Mouse (Mus musculus) kidney, embryonic 14.5 days (tissue): ENCODE measurements around the gene Dhrs7c. TPM values are rescaled to one million over a fixed set of nuclear protein-coding genes. Genes with fewer than 3 reads are reported as not detected.
A peak's percentile ranks its signal among the peaks of the same experiment; 100 is the strongest.

Experiments used
- ATAC-seq: fragments of 200-750 bp; cut with Nextera tagmentation; 2 replicates; pipeline ENCODE4 v1.8.0; 2017; ENCODE audit warnings: moderate number of reproducible peaks, mild to moderate bottlenecking, moderate TSS enrichment, moderate library complexity; ENCODE audit not compliant: low FRiP score, low TSS enrichment
- H3K27ac ChIP-seq: fragments of 300-500 bp; sonication (generic); 2 replicates; pipeline ENCODE4 v1.5.1; 2014; ENCODE audit warnings: low read depth, mild to moderate bottlenecking, low read length, moderate library complexity, mixed read lengths
- H3K27me3 ChIP-seq: fragments of 300-500 bp; sonication (generic); 2 replicates; pipeline ENCODE4 v1.6.1; 2014; ENCODE audit warnings: mild to moderate bottlenecking, low read length; ENCODE audit not compliant: control insufficient read depth, insufficient read depth
- H3K36me3 ChIP-seq: fragments of 300-500 bp; sonication (generic); 2 replicates; pipeline ENCODE4 v1.6.1; 2014; ENCODE audit warnings: low read length, mixed read lengths; ENCODE audit not compliant: control insufficient read depth, insufficient read depth
- H3K4me1 ChIP-seq: fragments of 300-500 bp; sonication (generic); 2 replicates; pipeline ENCODE4 v1.6.1; 2014; ENCODE audit warnings: low read length, mixed read lengths; ENCODE audit not compliant: control insufficient read depth, insufficient read depth
- H3K4me2 ChIP-seq: fragments of 300-500 bp; sonication (generic); replicated peaks from 2 replicates; pipeline ENCODE4 v1.6.1; 2014; ENCODE audit warnings: low read depth, mild to moderate bottlenecking, low read length
- H3K4me3 ChIP-seq: fragments of 300-500 bp; sonication (generic); 2 replicates; pipeline ENCODE4 v1.5.1; 2014; ENCODE audit warnings: mild to moderate bottlenecking, low read length
- H3K9ac ChIP-seq: fragments of 300-500 bp; sonication (generic); 2 replicates; pipeline ENCODE4 v1.6.1; 2014; ENCODE audit warnings: low read depth, mild to moderate bottlenecking, low read length, moderate library complexity
- H3K9me3 ChIP-seq: fragments of 300-500 bp; sonication (generic); 2 replicates; pipeline ENCODE4 v1.6.1; 2016; ENCODE audit warnings: low read length; ENCODE audit not compliant: control insufficient read depth
- WGBS: fragments of 180-500 bp; shearing (Covaris S2); extraction: QIAGEN DNeasy Blood & Tissue Kit; methylation state at CpG from one replicate; pipeline ENCODE4 v1.1.7; 2014; 5-methylcytosine and 5-hydroxymethylcytosine counted together
- polyA plus RNA-seq: library from polyadenylated mRNA; unstranded; fragments of >200 nt; fragmentation: Nextera tagmentation; extraction: Ambion mirVana; gene quantifications from 2 replicates; pipeline ENCODE4 v1.2.1, GENCODE M21; 2014

Dhrs7c gene
- polyA plus RNA-seq, 1 experiment from 2014 or later: not detected

DNA sequence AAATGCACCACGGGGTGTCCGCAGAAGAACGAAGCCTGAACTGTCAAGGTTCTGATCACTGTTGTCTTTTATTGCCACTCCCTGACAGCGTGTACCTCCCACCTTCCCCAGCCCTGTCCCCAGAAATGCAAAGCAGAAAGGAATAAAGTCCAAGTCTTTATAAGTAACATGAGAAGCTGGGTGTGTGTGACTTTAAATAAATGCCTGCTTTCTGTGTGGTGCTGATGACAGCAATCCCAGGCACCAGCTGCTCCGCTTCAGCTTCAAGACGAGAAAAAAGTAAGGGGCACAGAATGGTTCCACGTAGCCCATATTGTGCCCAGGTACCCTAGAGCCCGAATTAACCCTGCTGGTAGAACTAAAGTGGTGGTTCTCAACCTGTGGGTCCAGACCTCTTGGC lies 3.2 kb downstream of the Dhrs7c start:
- no peak overlapping the region for H3K9ac ChIP-seq
- no peak overlapping the region for H3K4me2 ChIP-seq
- no peaks in the 10 kb centered on the region for H3K27me3 ChIP-seq
- H3K36me3 ChIP-seq: no peaks in the 10 kb centered on the region
- H3K27ac ChIP-seq: no peak overlapping the region
- no peak for ATAC-seq
- 38% methylated on average over 8 of the region's 8 CpGs for WGBS
- no peaks in the 10 kb centered on the region for H3K9me3 ChIP-seq
- H3K4me3 ChIP-seq: no peak overlapping the region
- no peaks in the 10 kb centered on the region for H3K4me1 ChIP-seq

DNA sequence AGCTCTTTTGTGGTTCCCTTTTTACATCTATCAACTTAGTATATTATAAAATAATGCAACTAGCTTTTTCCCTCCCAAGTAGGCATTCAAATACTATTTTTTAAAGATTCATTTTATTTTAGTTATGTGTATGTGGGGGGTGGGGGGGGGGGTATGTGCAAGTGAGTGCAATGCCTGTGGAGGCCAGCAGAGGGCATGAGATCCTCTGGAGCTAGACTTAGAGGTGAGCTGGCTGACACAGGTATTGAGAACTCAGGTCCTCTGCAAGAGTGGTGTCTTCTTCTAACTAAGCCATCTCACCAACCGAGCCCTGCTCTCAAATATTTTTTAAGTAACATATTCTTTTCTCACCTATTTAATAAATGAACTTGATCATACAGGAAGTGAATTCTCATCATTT lies 7.6 kb downstream of the Dhrs7c start:
- Histone ChIP-seq H3K9me3 (no peaks in the 10 kb centered on the region), H3K27me3 (no peaks in the 10 kb centered on the region), H3K27ac (no peak overlapping the region), H3K4me1 (no peaks in the 10 kb centered on the region), H3K4me3 (no peak overlapping the region), H3K9ac (no peak overlapping the region), H3K4me2 (no peak overlapping the region), H3K36me3 (no peaks in the 10 kb centered on the region)
- 90% methylated on average over 1 of the region's 1 CpGs for WGBS
- ATAC-seq: no peak

GRCm38 (mm10) chr11:67806832-67807597 lies 9.0 kb downstream of the Dhrs7c start:
- 81% methylated on average over 11 of the region's 11 CpGs for WGBS
- Histone ChIP-seq H3K4me1 (no peaks in the 10 kb centered on the region), H3K36me3 (no peaks in the 10 kb centered on the region), H3K9me3 (no peaks in the 10 kb centered on the region), H3K27ac (no peak overlapping the region), H3K9ac (no peak overlapping the region), H3K4me2 (no peak overlapping the region), H3K4me3 (no peak overlapping the region), H3K27me3 (no peaks in the 10 kb centered on the region)
- ATAC-seq: no peak

- H3K9me3 ChIP-seq: no peaks in the 10 kb centered on the region
- H3K4me3 ChIP-seq: no peak overlapping the region
- ATAC-seq: no peak
- H3K9ac ChIP-seq: no peak overlapping the region
- H3K4me2 ChIP-seq: no peak overlapping the region
- H3K36me3 ChIP-seq: no peaks in the 10 kb centered on the region
- H3K27me3 ChIP-seq: no peaks in the 10 kb centered on the region
- H3K4me1 ChIP-seq: no peaks in the 10 kb centered on the region
- no peak overlapping the region for H3K27ac ChIP-seq
- 85% methylated on average over 5 of the region's 5 CpGs for WGBS
These were observed 10.1 kb downstream of the Dhrs7c start for GRCm38 (mm10) chr11:67808051-67808450.

DNA sequence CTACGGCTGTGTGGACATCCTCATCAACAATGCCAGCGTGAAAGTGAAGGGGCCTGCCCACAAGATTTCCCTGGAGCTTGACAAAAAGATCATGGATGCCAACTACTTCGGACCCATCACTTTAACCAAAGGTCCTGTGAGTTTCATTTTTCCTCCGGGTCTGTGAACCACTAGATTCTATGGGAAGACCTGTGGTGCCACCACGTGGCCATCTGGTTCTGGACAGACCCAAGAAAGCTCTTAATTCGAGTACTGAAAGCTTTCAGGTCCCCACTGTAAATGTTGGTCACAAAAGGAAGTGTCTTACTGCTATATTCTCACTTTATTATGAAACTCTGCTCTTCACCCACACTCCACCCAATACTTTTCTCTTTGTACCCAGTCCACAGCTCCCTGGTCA lies 13.5 kb downstream of the Dhrs7c start:
- Histone ChIP-seq H3K4me1 (no peaks in the 10 kb centered on the region), H3K36me3 (no peaks in the 10 kb centered on the region), H3K27me3 (no peaks in the 10 kb centered on the region), H3K4me3 (no peak overlapping the region), H3K27ac (no peak overlapping the region), H3K9ac (no peak overlapping the region), H3K9me3 (no peaks in the 10 kb centered on the region), H3K4me2 (no peak overlapping the region)
- ATAC-seq: no peak
- WGBS: 79% methylated on average over 6 of the region's 6 CpGs

DNA sequence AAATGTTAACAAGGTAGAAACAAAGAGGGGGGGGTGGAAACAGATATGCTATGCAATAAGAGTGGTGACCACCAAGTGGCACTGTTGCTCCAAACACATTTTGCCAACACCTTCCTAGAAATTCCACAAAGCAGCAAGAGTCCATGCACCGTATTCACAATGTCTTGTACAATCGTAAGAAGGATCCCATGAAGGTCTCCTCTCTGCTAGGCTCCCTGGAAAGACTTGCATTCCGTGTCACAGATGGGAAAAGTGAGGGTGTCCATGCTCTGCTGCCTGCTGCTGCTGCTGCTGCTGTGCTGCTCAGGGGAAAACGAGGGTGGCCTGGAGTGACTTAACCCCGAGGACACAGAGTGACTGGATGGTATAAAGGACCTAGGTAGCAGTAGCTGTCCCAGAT lies 21.6 kb downstream of the Dhrs7c start:
- no peak overlapping the region for H3K9ac ChIP-seq
- WGBS: 15% methylated on average over 5 of the region's 5 CpGs
- H3K4me2 ChIP-seq: peak overlapping the region; percentile 24; the same call in 1 of the 2 replicates
- H3K36me3 ChIP-seq: no peaks in the 10 kb centered on the region
- H3K27ac ChIP-seq: no peak overlapping the region
- no peak overlapping the region for H3K4me3 ChIP-seq
- no peak for ATAC-seq
- H3K27me3 ChIP-seq: no peaks in the 10 kb centered on the region
- H3K9me3 ChIP-seq: no peaks in the 10 kb centered on the region
- H3K4me1 ChIP-seq: no peaks in the 10 kb centered on the region

GRCm38 (mm10) chr11:67820221-67820620 lies 22.2 kb downstream of the Dhrs7c start:
- 15% methylated on average over 4 of the region's 4 CpGs for WGBS
- H3K4me1 ChIP-seq: no peaks in the 10 kb centered on the region
- H3K27ac ChIP-seq: no peak overlapping the region
- H3K27me3 ChIP-seq: no peaks in the 10 kb centered on the region
- H3K4me3 ChIP-seq: no peak overlapping the region
- no peaks in the 10 kb centered on the region for H3K9me3 ChIP-seq
- no peak overlapping the region for H3K9ac ChIP-seq
- H3K36me3 ChIP-seq: no peaks in the 10 kb centered on the region
- no peak for ATAC-seq
- H3K4me2 ChIP-seq: no peak overlapping the region

GRCm38 (mm10) chr11:67821560-67821959 lies 23.6 kb downstream of the Dhrs7c start:
- Histone ChIP-seq H3K9ac (no peak overlapping the region), H3K9me3 (no peaks in the 10 kb centered on the region), H3K4me2 (no peak overlapping the region), H3K4me3 (no peak overlapping the region), H3K36me3 (no peaks in the 10 kb centered on the region), H3K4me1 (no peaks in the 10 kb centered on the region), H3K27me3 (no peaks in the 10 kb centered on the region), H3K27ac (no peak overlapping the region)
- WGBS: 84% methylated on average over 6 of the region's 6 CpGs
- ATAC-seq: no peak

GRCm38 (mm10) chr11:67828360-67829059 lies 30.5 kb downstream of the Dhrs7c start:
- ATAC-seq: no peak
- Histone ChIP-seq H3K27me3 (no peaks in the 10 kb centered on the region), H3K9me3 (no peaks in the 10 kb centered on the region), H3K4me3 (no peak overlapping the region), H3K9ac (no peak overlapping the region), H3K27ac (no peak overlapping the region), H3K4me1 (no peaks in the 10 kb centered on the region), H3K36me3 (no peaks in the 10 kb centered on the region), H3K4me2 (no peak overlapping the region)
- 42% methylated on average over 12 of the region's 12 CpGs for WGBS
